Mouse (Mus musculus) midbrain, embryonic 11.5 days (tissue): ENCODE results near the gene Ammecr1. TPM values are rescaled to one million over a fixed set of nuclear protein-coding genes. Genes with fewer than 3 reads are reported as not detected.

ENCODE experiments used
- ATAC-seq: fragments of 200-750 bp; cut with Nextera tagmentation; 2 replicates; pipeline ENCODE4 v1.8.0; 2017; ENCODE audit warnings: moderate TSS enrichment, moderate library complexity; ENCODE audit not compliant: low FRiP score
- DNase-seq: peaks from one replicate; pipeline ENCODE4 v3.0.0; 2015; ENCODE audit warnings: low spot score; ENCODE audit errors: missing footprints
- H3K27ac ChIP-seq: fragments of 300-500 bp; sonication (generic); 2 replicates; pipeline ENCODE4 v1.5.1; 2014; ENCODE audit warnings: low read depth, low read length
- H3K27me3 ChIP-seq: fragments of 300-500 bp; sonication (generic); 2 replicates; pipeline ENCODE4 v1.6.1; 2014; ENCODE audit warnings: mild to moderate bottlenecking, low read length, moderate library complexity, mixed read lengths; ENCODE audit not compliant: control insufficient read depth, insufficient read depth
- H3K36me3 ChIP-seq: fragments of 300-500 bp; sonication (generic); 2 replicates; pipeline ENCODE4 v1.6.1; 2014; ENCODE audit warnings: mild to moderate bottlenecking, low read length, moderate library complexity, mixed read lengths; ENCODE audit not compliant: control insufficient read depth, insufficient read depth
- H3K4me1 ChIP-seq: fragments of 300-500 bp; sonication (generic); 2 replicates; pipeline ENCODE4 v1.6.1; 2014; ENCODE audit warnings: low read length; ENCODE audit not compliant: control insufficient read depth, insufficient read depth
- H3K4me2 ChIP-seq: fragments of 300-500 bp; sonication (generic); 2 replicates; pipeline ENCODE4 v1.6.1; 2014; ENCODE audit warnings: mild to moderate bottlenecking, moderate library complexity
- H3K4me3 ChIP-seq: fragments of 300-500 bp; sonication (generic); 2 replicates; pipeline ENCODE4 v1.5.1; 2014; ENCODE audit warnings: low read depth, low read length
- H3K9ac ChIP-seq: fragments of 300-500 bp; sonication (generic); 2 replicates; pipeline ENCODE4 v1.6.1; 2014; ENCODE audit warnings: low read length
- H3K9me3 ChIP-seq: fragments of 300-500 bp; sonication (generic); 2 replicates; pipeline ENCODE4 v1.6.1; 2016; ENCODE audit warnings: low read length; ENCODE audit not compliant: control insufficient read depth
- WGBS: fragments of 180-500 bp; shearing (Covaris S2); extraction: QIAGEN DNeasy Blood & Tissue Kit; methylation state at CpG from one replicate; pipeline ENCODE4 v1.1.7; 2014; 5-methylcytosine and 5-hydroxymethylcytosine counted together
- polyA plus RNA-seq: library from polyadenylated mRNA; unstranded; fragments of >200 nt; fragmentation: Nextera tagmentation; extraction: Ambion mirVana; gene quantifications from 2 replicates; pipeline ENCODE4 v1.2.1, GENCODE M21; 2014

Ammecr1 gene
- polyA plus RNA-seq, 1 experiment from 2014 or later: 10.7 TPM

DNA sequence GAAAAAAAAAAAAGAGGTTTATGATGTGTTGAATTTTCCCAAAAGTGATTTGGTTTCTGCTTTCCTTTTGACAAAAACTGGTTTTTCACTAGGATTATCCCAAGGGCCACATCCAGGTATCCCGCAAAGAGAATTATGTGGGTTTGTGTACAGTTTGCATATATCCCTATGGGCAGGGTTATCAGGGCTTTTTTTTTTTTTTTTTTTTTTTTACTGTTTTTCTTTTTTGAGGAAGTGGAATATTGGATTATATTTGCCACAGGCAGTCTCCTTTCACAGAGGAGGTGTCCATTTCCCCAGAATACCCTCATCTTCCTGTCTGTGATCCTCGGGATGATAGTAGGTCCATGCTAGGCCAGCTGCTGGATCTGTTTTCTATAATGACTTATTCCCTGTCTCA is 137.3 kb downstream of the Ammecr1 start:
- Histone ChIP-seq H3K36me3 (no peaks in the 10 kb centered on the region), H3K9ac (no peak overlapping the region), H3K4me2 (no peak overlapping the region), H3K27ac (no peak overlapping the region), H3K4me3 (no peak overlapping the region), H3K9me3 (no peaks in the 10 kb centered on the region), H3K4me1 (no peaks in the 10 kb centered on the region), H3K27me3 (no peaks in the 10 kb centered on the region)
- DNase-seq (no peak), ATAC-seq (no peak)
- 84% methylated on average over 2 of the region's 2 CpGs for WGBS

DNA sequence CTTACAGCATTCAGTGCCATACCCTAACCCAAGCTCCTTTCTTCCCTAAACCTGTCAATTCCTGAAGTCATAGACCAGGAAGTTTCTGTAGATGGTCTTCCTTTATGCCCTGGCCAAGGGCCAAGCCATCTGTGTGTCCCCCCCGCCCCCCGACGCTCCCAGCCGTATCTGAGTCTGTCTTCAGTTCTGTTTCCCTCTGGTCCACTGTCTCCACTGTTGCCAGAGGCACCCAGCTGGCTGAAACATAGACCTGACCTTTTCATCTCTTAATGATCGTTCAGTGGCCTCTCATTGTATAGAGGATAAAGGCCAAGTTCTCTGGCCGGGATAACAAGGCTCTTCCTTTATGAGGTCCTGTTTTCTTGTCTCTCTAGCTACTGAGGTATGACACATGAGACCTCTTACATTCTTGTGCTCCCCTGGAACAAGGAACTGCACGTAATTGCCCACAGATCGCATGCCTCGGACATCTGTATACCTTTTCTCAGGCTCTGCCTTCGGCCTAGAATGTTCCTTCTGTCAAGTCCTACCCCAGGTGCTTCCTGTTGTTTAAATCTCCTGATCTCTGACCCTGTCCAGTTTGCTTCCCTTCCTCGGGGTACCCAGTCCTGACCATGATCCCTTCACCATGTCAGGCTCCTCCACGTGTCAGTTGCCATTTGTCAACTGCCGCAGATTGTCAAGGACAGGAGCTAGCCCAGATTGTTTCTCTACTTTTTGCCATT is 138.2 kb downstream of the Ammecr1 start:
- no peak overlapping the region for H3K4me2 ChIP-seq
- WGBS: 73% methylated on average over 13 of the region's 13 CpGs
- H3K4me3 ChIP-seq: no peak overlapping the region
- no peaks in the 10 kb centered on the region for H3K36me3 ChIP-seq
- H3K9me3 ChIP-seq: no peaks in the 10 kb centered on the region
- no peak for DNase-seq
- no peak overlapping the region for H3K9ac ChIP-seq
- H3K27me3 ChIP-seq: no peaks in the 10 kb centered on the region
- no peaks in the 10 kb centered on the region for H3K4me1 ChIP-seq
- H3K27ac ChIP-seq: no peak overlapping the region
- no peak for ATAC-seq

DNA sequence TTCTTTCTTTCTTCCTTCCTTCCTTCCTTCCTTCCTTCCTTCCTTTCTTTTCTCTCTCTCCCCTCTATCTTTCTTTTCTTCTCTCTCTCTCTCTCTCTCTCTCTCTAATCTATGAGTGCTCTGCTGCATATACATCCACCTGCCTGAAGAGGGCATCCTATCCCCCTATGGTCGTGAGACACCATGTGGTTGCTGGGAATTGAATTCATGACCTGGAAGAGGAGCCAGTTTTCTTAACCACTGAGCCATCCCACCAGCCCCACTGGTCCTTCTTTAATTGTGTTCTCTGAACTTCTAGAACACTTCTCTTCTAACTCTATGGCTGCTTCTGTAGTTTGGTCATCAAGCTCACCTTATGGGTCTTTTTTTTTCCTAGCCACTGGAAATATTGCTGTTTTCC is 138.9 kb downstream of the Ammecr1 start:
- Histone ChIP-seq H3K27ac (no peak overlapping the region), H3K4me1 (no peaks in the 10 kb centered on the region), H3K4me2 (no peak overlapping the region), H3K9ac (no peak overlapping the region), H3K36me3 (no peaks in the 10 kb centered on the region), H3K27me3 (no peaks in the 10 kb centered on the region), H3K9me3 (no peaks in the 10 kb centered on the region), H3K4me3 (no peak overlapping the region)
- DNase-seq: no peak
- ATAC-seq: no peak
- 37% methylated on average over 1 of the region's 1 CpGs for WGBS

DNA sequence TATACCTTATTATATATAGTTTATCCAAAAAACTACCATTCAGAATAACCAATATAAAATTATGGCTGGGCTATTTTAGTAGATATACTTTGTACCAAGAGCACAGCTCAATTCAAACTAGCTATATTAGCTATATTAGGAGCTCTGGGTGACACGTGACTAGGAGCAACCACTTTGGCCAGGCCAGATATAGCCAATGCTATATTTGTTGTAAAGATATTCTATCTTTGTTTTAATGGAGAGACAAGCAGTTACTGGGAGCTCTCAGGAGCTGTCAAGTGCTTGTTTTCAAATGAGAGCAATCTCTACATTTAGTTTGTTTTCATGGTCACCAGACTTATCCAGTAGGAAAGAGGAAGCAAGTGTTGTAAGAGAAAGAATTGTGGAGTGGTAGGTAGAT is 141.2 kb downstream of the Ammecr1 start:
- Histone ChIP-seq H3K4me2 (no peak overlapping the region), H3K4me3 (no peak overlapping the region), H3K4me1 (no peaks in the 10 kb centered on the region), H3K9ac (no peak overlapping the region), H3K36me3 (no peaks in the 10 kb centered on the region), H3K27ac (no peak overlapping the region), H3K9me3 (no peaks in the 10 kb centered on the region), H3K27me3 (no peaks in the 10 kb centered on the region)
- WGBS: 78% methylated on average over 1 of the region's 1 CpGs
- DNase-seq (no peak), ATAC-seq (no peak)

DNA sequence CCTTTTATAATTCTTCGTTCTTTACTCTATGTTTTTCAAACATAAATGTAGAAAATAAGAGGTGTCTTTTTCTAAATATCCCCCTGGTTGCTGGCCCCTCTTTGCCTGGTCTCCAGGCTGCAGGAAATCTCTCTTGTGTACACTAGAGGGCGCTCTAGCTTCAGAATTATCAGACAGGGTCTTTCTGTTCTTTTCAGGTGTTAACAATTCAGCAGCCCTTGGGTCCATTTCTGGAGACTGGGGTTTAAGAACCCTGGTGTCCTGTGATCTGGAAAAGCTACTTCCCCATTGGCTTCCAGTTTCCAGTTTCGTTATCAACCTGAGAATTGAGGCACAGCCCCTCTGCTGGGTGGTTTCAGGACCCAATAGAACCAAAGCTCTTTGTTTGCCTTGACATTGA is 144.7 kb downstream of the Ammecr1 start:
- DNase-seq (no peak), ATAC-seq (no peak)
- H3K4me3 ChIP-seq: no peak overlapping the region
- H3K9ac ChIP-seq: no peak overlapping the region
- no peaks in the 10 kb centered on the region for H3K27me3 ChIP-seq
- H3K36me3 ChIP-seq: no peaks in the 10 kb centered on the region
- 44% methylated on average over 3 of the region's 3 CpGs for WGBS
- no peak overlapping the region for H3K4me2 ChIP-seq
- 0 out of 2 replicates have a peak, but pooled peaks cover 2% of the 10 kb centered on the region for H3K4me1 ChIP-seq
- H3K27ac ChIP-seq: no peak overlapping the region
- no peaks in the 10 kb centered on the region for H3K9me3 ChIP-seq

DNA sequence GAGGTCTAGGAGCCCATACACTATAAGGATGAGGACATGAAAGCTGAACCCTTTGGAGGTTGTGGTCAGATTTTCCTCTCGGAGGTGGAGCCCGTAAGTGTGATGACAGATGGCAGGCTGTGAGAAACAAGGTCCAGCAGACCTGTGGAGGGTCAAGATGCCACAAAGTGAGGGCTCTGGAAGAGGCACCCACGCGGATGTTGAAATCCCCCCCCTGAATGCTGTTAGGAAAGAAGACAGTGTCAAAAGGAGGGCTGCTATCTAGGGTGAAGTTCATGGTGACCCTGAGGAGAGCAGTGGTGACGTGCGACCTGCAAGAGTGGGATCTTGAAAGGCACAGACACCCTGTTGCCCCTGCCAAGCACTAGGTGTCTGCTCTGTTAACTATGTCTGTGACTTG is 145.3 kb downstream of the Ammecr1 start:
- ATAC-seq: no peak
- WGBS: 79% methylated on average over 6 of the region's 6 CpGs
- no peaks in the 10 kb centered on the region for H3K36me3 ChIP-seq

DNA sequence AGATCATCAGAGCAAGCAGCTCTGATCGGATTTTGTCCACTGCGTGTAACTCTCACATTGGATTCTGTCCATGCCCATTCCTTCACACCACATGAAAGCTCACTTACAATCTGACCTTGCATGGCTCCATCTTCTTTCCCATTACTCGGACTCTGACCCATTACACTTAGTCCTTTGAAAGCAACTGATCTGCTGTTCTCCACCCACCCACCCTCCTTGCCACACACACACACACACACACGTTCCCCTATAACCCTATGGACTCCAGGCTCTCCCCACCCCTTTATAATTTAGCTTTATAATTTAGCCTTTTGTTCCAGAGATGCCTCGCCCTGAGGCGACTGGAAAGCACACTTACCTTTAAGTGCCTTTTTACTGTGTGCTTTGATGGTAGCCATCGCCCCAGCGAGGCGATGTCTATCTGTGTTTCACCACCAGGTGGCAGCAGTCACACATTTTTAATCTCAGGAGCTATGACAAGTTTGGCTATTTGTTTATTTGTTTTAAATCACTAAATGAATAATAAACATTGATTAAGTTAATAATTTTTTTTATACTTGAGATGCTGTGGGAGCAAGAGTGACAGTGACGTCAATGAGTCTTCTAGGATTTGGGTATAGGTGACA is 148.4 kb downstream of the Ammecr1 start:
- Histone ChIP-seq H3K9me3 (no peaks in the 10 kb centered on the region), H3K4me3 (no peak overlapping the region), H3K4me2 (no peak overlapping the region), H3K27me3 (no peaks in the 10 kb centered on the region), H3K36me3 (no peaks in the 10 kb centered on the region), H3K27ac (no peak overlapping the region), H3K4me1 (0 out of 2 replicates have a peak, but pooled peaks cover 2% of the 10 kb centered on the region), H3K9ac (no peak overlapping the region)
- DNase-seq (peak; percentile 85), ATAC-seq (peak; percentile 31)
- WGBS: 47% methylated on average over 10 of the region's 10 CpGs

More for the DNA sequence above, 145.3 kb downstream of the Ammecr1 start:
- no peak for DNase-seq
- no peaks in the 10 kb centered on the region for H3K9me3 ChIP-seq
- 0 out of 2 replicates have a peak, but pooled peaks cover 2% of the 10 kb centered on the region for H3K4me1 ChIP-seq
- no peak overlapping the region for H3K27ac ChIP-seq
- H3K4me2 ChIP-seq: no peak overlapping the region
- H3K27me3 ChIP-seq: no peaks in the 10 kb centered on the region
- H3K9ac ChIP-seq: no peak overlapping the region
- H3K4me3 ChIP-seq: no peak overlapping the region

DNA sequence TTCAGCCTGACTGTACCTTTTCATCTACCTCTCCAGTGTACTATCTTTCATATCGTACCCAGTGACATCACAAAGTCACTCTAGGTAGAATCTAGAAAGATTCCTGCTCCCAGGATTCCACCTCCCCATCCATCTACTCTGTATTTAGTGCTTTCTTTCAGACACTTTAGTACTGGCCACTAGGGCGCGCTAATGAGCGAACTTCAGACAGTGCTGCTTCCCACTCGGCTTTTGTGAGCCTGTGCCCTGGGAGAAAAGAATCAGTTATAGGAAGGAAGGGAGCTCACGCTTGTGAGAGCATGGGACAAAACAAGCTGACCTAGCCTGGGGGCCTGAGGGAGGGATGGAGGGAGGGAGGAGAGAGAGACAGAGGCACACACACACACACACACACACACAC is 153.4 kb downstream of the Ammecr1 start:
- H3K4me1 ChIP-seq: 0 out of 2 replicates have a peak, but pooled peaks cover 2% of the 10 kb centered on the region
- H3K36me3 ChIP-seq: no peaks in the 10 kb centered on the region
- H3K4me3 ChIP-seq: no peak overlapping the region
- no peak overlapping the region for H3K9ac ChIP-seq
- H3K27me3 ChIP-seq: no peaks in the 10 kb centered on the region
- no peak overlapping the region for H3K4me2 ChIP-seq
- DNase-seq (peak; percentile 92), ATAC-seq (peak; percentile 42; the same call in 1 of the 2 replicates)
- H3K27ac ChIP-seq: no peak overlapping the region
- no peaks in the 10 kb centered on the region for H3K9me3 ChIP-seq
- 13% methylated on average over 6 of the region's 6 CpGs for WGBS

DNA sequence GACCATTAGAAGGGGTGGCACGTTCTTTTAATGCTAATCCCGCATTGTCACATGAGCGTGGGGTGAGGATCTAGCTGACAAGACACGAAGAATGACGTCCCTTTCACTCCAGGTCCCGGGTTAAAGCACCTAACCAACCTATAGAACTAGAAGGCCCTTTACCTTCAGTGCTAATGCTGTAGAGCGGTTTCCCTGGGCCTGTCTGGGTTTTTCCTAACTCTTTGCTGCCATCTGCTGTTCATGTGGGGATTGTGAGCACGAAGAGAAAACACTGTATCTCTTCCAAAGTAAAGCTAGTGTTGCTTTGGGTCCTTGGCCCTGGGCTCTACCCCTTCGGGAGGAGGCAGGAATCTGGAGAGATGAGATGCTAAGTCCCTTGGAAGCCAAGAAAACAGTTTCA is 158.1 kb downstream of the Ammecr1 start:
- Histone ChIP-seq H3K9ac (no peak overlapping the region), H3K36me3 (no peaks in the 10 kb centered on the region), H3K4me2 (no peak overlapping the region), H3K9me3 (no peaks in the 10 kb centered on the region), H3K27ac (no peak overlapping the region), H3K4me1 (no peaks in the 10 kb centered on the region), H3K4me3 (no peak overlapping the region), H3K27me3 (no peaks in the 10 kb centered on the region)
- 0 out of 2 replicates have a peak, but pooled peaks have one; percentile 22 for ATAC-seq
- peak; percentile 91 for DNase-seq
- WGBS: 50% methylated on average over 9 of the region's 9 CpGs
